Mouse (Mus musculus): ENCODE data around the gene Sulf2. TPM values are rescaled to one million over a fixed set of nuclear protein-coding genes. Genes with fewer than 3 reads are reported as not detected.
A peak's percentile ranks its signal among the peaks of the same experiment; 100 is the strongest.

Sulf2 gene
- polyA plus RNA-seq, 1 experiment, result 20.0 TPM

DNA sequence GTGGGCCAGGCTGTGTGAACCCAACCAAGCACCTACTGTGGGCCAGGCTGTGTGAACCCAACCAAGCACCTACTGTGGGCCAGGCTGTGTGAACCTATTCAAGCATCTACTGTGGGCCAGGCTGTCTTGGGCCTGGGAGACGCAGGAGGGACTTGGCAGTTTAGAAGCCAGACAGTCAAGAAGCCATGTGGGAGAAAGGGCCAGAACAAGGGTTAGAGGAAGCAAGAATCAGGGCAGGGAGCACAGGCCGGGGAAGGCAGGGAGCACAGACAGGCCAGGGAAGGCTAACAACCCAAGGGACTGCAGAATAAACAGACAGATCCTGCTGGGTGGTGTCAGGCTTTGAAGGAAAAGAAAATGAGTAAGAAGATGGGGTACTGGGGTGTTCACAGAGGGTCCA is 44.2 kb downstream of the Sulf2 start:
- Histone ChIP-seq H3K4me3 (ENCODE audit: extremely low read depth, insufficient read depth, insufficient read length) (no peak overlapping the region), H3K27ac (ENCODE audit: insufficient read depth, low read length) (no peak overlapping the region), H3K27me3 (ENCODE audit: control insufficient read depth, insufficient read depth, low read length) (no peaks in the 10 kb centered on the region), H3K36me3 (ENCODE audit: control insufficient read depth, insufficient read depth, low read length) (no peaks in the 10 kb centered on the region), H3K4me1 (ENCODE audit: control insufficient read depth, insufficient read depth, insufficient read length) (no peaks in the 10 kb centered on the region)
- TF ChIP-seq POLR2A (IDR thresholded peaks at IDR 0.05; ENCODE audit: low read depth, low read length), result no peak
- TF ChIP-seq CTCF (IDR thresholded peaks at IDR 0.05; ENCODE audit: extremely low read depth, insufficient read depth, insufficient read length, insufficient replicate concordance), result no peak
- DNase-seq (ENCODE audit: low read depth in 1 of 2, low spot score in 2 of 2), result no peak
- 84% methylated on average over 2 of the region's 2 CpGs for WGBS

GRCm38 (mm10) chr2:166110764-166111163 is 44.7 kb downstream of the Sulf2 start:
- Histone ChIP-seq H3K27me3 (ENCODE audit: control insufficient read depth, insufficient read depth, low read length) (no peaks in the 10 kb centered on the region), H3K4me3 (ENCODE audit: extremely low read depth, insufficient read depth, insufficient read length) (no peak overlapping the region), H3K36me3 (ENCODE audit: control insufficient read depth, insufficient read depth, low read length) (no peaks in the 10 kb centered on the region), H3K4me1 (ENCODE audit: control insufficient read depth, insufficient read depth, insufficient read length) (no peaks in the 10 kb centered on the region), H3K27ac (ENCODE audit: insufficient read depth, low read length) (no peak overlapping the region)
- no peak for DNase-seq (ENCODE audit: low read depth in 1 of 2, low spot score in 2 of 2)
- no peak for TF ChIP-seq POLR2A (IDR thresholded peaks at IDR 0.05; ENCODE audit: low read depth, low read length)
- 88% methylated on average over 8 of the region's 8 CpGs for WGBS

DNA sequence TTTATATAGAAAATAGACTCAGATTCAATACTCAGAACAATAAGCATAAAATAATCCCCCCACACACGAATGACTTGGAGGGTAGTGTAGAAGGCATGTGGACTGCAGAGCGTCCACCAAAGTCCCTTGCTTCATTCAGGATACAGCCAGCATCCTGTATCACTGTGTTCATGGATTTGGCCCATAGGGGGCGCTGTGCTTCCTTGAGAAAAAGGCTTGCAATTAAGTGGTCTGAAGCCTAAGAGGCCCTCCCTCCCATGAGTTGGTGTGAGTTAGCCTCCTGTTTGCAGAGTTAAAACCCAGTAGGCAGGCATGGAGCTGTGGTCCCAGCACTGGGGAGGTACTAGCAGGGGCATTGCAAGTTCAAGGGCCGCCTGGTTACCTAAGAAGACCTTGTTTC is 47.1 kb downstream of the Sulf2 start:
- WGBS, result 28% methylated on average over 4 of the region's 4 CpGs
- H3K36me3 ChIP-seq (ENCODE audit: control insufficient read depth, insufficient read depth, low read length), result no peaks in the 10 kb centered on the region
- H3K27me3 ChIP-seq (ENCODE audit: control insufficient read depth, insufficient read depth, low read length), result no peaks in the 10 kb centered on the region
- peak; percentile 30 to 50 for DNase-seq (ENCODE audit: low read depth in 1 of 2, low spot score in 2 of 2)
- H3K4me1 ChIP-seq (ENCODE audit: control insufficient read depth, insufficient read depth, insufficient read length), result no peaks in the 10 kb centered on the region; the same call in 1 of the 2 replicates
- no peak overlapping the region for H3K4me3 ChIP-seq (ENCODE audit: extremely low read depth, insufficient read depth, insufficient read length)
- TF ChIP-seq CTCF (IDR thresholded peaks at IDR 0.05; ENCODE audit: extremely low read depth, insufficient read depth, insufficient read length, insufficient replicate concordance), result peak; percentile 51; the same call in 1 of the 2 replicates
- no peak for TF ChIP-seq POLR2A (IDR thresholded peaks at IDR 0.05; ENCODE audit: low read depth, low read length)
- no peak overlapping the region for H3K27ac ChIP-seq (ENCODE audit: insufficient read depth, low read length)

DNA sequence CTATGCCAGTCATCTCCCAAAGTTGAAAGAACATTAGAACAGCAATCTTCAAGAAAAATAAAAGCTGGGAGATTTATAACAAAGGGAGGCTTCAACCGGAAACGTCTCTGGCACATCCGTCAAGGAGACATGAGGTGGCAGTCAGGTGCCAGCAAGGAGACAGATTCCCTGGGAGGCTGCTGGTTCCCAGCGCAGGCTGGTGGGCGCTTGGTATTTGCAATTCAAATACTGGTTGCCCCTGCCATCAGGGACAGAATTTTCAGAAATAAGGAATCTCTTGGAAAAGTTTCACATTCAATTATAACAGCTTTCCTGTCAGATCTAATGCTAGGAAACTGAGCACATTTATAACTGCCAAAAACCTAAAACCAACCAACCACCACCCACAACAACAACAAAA is 47.6 kb downstream of the Sulf2 start:
- DNase-seq (ENCODE audit: low read depth in 1 of 2, low spot score in 2 of 2), result no peak
- H3K36me3 ChIP-seq (ENCODE audit: control insufficient read depth, insufficient read depth, low read length), result no peaks in the 10 kb centered on the region
- H3K4me3 ChIP-seq (ENCODE audit: extremely low read depth, insufficient read depth, insufficient read length), result no peak overlapping the region
- no peak overlapping the region for H3K27ac ChIP-seq (ENCODE audit: insufficient read depth, low read length)
- TF ChIP-seq POLR2A (IDR thresholded peaks at IDR 0.05; ENCODE audit: low read depth, low read length) (no peak), CTCF (IDR thresholded peaks at IDR 0.05; ENCODE audit: extremely low read depth, insufficient read depth, insufficient read length, insufficient replicate concordance) (no peak)
- H3K4me1 ChIP-seq (ENCODE audit: control insufficient read depth, insufficient read depth, insufficient read length), result no peaks in the 10 kb centered on the region; the same call in 1 of the 2 replicates
- H3K27me3 ChIP-seq (ENCODE audit: control insufficient read depth, insufficient read depth, low read length), result no peaks in the 10 kb centered on the region
- 84% methylated on average over 5 of the region's 5 CpGs for WGBS

DNA sequence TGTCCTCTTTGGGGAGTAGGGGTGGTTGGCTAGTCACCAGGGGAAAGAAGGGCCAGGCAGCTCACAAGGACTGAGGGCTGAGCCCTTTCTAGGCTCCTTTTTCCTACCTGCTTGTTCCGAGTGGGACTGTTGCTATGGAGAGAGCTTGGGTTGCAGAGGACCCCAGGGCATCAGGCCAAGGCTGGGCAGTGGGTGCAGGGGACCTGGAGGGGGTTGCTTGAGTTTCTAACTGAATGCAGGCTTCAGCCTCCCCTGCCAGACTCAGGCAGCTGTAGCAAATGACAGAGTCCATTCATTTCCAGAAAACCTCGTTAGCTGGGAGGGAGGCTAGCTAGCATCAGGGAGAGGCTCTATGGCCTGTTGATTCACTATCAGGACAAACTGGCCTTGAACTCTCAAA is 48.8 kb downstream of the Sulf2 start:
- Histone ChIP-seq H3K27ac (ENCODE audit: insufficient read depth, low read length) (no peak overlapping the region), H3K27me3 (ENCODE audit: control insufficient read depth, insufficient read depth, low read length) (no peaks in the 10 kb centered on the region), H3K36me3 (ENCODE audit: control insufficient read depth, insufficient read depth, low read length) (no peaks in the 10 kb centered on the region), H3K4me1 (ENCODE audit: control insufficient read depth, insufficient read depth, insufficient read length) (no peaks in the 10 kb centered on the region; the same call in 1 of the 2 replicates), H3K4me3 (ENCODE audit: extremely low read depth, insufficient read depth, insufficient read length) (no peak overlapping the region)
- TF ChIP-seq CTCF (IDR thresholded peaks at IDR 0.05; ENCODE audit: extremely low read depth, insufficient read depth, insufficient read length, insufficient replicate concordance) (no peak), POLR2A (IDR thresholded peaks at IDR 0.05; ENCODE audit: low read depth, low read length) (no peak)
- WGBS, result 88% methylated on average over 2 of the region's 2 CpGs
- DNase-seq (ENCODE audit: low read depth in 1 of 2, low spot score in 2 of 2), result no peak

- H3K4me3 ChIP-seq (ENCODE audit: extremely low read depth, insufficient read depth, insufficient read length), result no peak overlapping the region
- TF ChIP-seq CTCF (IDR thresholded peaks at IDR 0.05; ENCODE audit: extremely low read depth, insufficient read depth, insufficient read length, insufficient replicate concordance) (no peak), POLR2A (IDR thresholded peaks at IDR 0.05; ENCODE audit: low read depth, low read length) (no peak)
- WGBS, result 89% methylated on average over 9 of the region's 9 CpGs
- no peak for DNase-seq (ENCODE audit: low read depth in 1 of 2, low spot score in 2 of 2)
- H3K4me1 ChIP-seq (ENCODE audit: control insufficient read depth, insufficient read depth, insufficient read length), result no peaks in the 10 kb centered on the region; the same call in 1 of the 2 replicates
- no peaks in the 10 kb centered on the region for H3K27me3 ChIP-seq (ENCODE audit: control insufficient read depth, insufficient read depth, low read length)
- no peaks in the 10 kb centered on the region for H3K36me3 ChIP-seq (ENCODE audit: control insufficient read depth, insufficient read depth, low read length)
- no peak overlapping the region for H3K27ac ChIP-seq (ENCODE audit: insufficient read depth, low read length)
Observed at GRCm38 (mm10) chr2:166105911-166106310, 49.6 kb downstream of the Sulf2 start.

DNA sequence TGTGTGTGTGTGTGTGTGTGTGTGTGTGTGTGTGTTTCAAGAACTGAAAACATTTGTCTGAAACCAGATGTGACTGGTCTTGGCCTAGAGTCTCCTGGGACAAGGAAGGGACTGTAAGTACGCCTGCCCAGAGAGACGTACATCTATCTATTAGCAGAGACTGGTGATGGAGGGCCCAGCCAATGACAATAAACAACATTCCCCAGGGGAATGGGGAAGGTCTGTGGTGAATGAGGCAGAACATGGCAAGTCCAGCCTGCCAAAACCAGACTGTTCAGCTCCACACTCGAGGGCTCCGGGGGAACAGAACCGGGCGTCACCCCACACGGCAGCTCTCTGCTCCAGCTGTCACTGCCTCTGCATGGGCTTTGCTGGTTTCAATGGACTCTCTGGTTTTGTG is 52.6 kb downstream of the Sulf2 start:
- Histone ChIP-seq H3K36me3 (ENCODE audit: control insufficient read depth, insufficient read depth, low read length) (no peaks in the 10 kb centered on the region), H3K27ac (ENCODE audit: insufficient read depth, low read length) (no peak overlapping the region), H3K27me3 (ENCODE audit: control insufficient read depth, insufficient read depth, low read length) (no peaks in the 10 kb centered on the region), H3K4me3 (ENCODE audit: extremely low read depth, insufficient read depth, insufficient read length) (no peak overlapping the region), H3K4me1 (ENCODE audit: control insufficient read depth, insufficient read depth, insufficient read length) (no peaks in the 10 kb centered on the region; the same call in 1 of the 2 replicates)
- WGBS, result 66% methylated on average over 7 of the region's 7 CpGs
- no peak for DNase-seq (ENCODE audit: low read depth in 1 of 2, low spot score in 2 of 2)
- TF ChIP-seq CTCF (IDR thresholded peaks at IDR 0.05; ENCODE audit: extremely low read depth, insufficient read depth, insufficient read length, insufficient replicate concordance), result no peak
- TF ChIP-seq POLR2A (IDR thresholded peaks at IDR 0.05; ENCODE audit: low read depth, low read length), result no peak

All from spleen, adult 2 months (tissue).